Comparison of ENCODE assay signal across 9 mouse cellular contexts in the genomic region with DNA sequence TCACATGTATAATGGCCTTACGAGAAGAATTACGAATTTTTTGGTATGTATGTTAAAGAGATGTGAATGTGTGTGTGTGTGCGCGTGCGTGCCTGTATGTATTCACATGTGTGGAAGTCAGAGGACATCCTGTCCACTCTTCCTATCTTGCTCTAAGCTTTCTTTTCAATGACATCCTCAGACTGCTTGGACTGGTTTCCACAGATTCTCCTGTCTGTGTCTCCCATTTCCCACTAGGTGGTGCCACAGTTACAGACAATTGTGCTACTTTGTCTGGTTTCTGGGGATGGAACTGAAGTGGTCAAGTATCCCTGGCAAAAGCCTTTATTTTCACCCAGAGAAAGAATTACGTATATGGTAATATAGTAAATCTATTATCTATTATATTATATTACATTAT. TPM values are rescaled to one million over a fixed set of nuclear protein-coding genes. Genes with fewer than 3 reads are reported as not detected.
DNase-seq lines count a peak whose midpoint lies in the region; ATAC-seq and TF ChIP-seq lines count a peak whose summit lies in the region.
"Had no signal": no experiment of that assay in that cellular context is flagged by ENCODE, and none has a peak within 500 bp of the region (broad histone marks: within the 10 kb centered on the region; RNA-seq: fewer than 3 reads in every experiment).

No protein-coding gene starts in this region.

- TF ChIP-seq CTCF in lung, embryonic 14.5 days (IDR thresholded peaks at IDR 0.05; ENCODE audit: low read depth), result peak; percentile 84

- 0 out of 2 replicates have a peak, but pooled peaks cover 2% of the 10 kb centered on the region for H3K9me3 ChIP-seq in hindbrain, embryonic 10.5 days
- peaks cover 3% of the 10 kb centered on the region; the same call in 1 of the 2 replicates for H3K9me3 ChIP-seq in hindbrain, embryonic 16.5 days (ENCODE audit: control insufficient read depth, low read length)
- no peaks in the 10 kb centered on the region for H3K9me3 ChIP-seq in embryonic facial prominence, embryonic 11.5 days (replicated peaks; ENCODE audit: control insufficient read depth, low read length)
- H3K9me3 ChIP-seq in lung, embryonic 14.5 days (ENCODE audit: low read depth, low read length), result no peaks in the 10 kb centered on the region

- peak; percentile 43 for DNase-seq in hindbrain, embryonic 10.5 days (ENCODE audit: low spot score)
- peak; percentile 15 for DNase-seq in thymus, postnatal 0 days (ENCODE audit: low spot score)
- DNase-seq in thymus, postnatal 36 days, result no peak
- peak; percentile 80 for DNase-seq in embryonic facial prominence, embryonic 11.5 days (ENCODE audit: low spot score)
- DNase-seq in lung, embryonic 14.5 days, result peak; percentile 91
- DNase-seq in spleen, postnatal 36 days (ENCODE audit: low spot score in 2 of 2), result no peak
- no peak for DNase-seq in urinary bladder, postnatal 25 days (ENCODE audit: low spot score)

- peaks cover 18% of the 10 kb centered on the region; the same call in 1 of the 2 replicates for H3K27me3 ChIP-seq in hindbrain, embryonic 10.5 days (ENCODE audit: insufficient read depth, poor library complexity, severe bottlenecking)
- no peaks in the 10 kb centered on the region for H3K27me3 ChIP-seq in hindbrain, embryonic 16.5 days (replicated peaks; ENCODE audit: control insufficient read depth, insufficient read depth, low read length)
- H3K27me3 ChIP-seq in embryonic facial prominence, embryonic 11.5 days (ENCODE audit: control insufficient read depth, insufficient read depth, low read length), result no peaks in the 10 kb centered on the region
- no peaks in the 10 kb centered on the region; the same call in 1 of the 2 replicates for H3K27me3 ChIP-seq in lung, embryonic 14.5 days (ENCODE audit: insufficient read depth, low read length)
- H3K27me3 ChIP-seq: neural tube, embryonic 13.5 days had no signal

- no peak overlapping the region for H3K4me2 ChIP-seq in hindbrain, embryonic 16.5 days (ENCODE audit: low read length)
- no peak overlapping the region for H3K4me2 ChIP-seq in embryonic facial prominence, embryonic 11.5 days (ENCODE audit: low read depth, low read length)
- no peak overlapping the region for H3K4me2 ChIP-seq in lung, embryonic 14.5 days

- H3K4me3 ChIP-seq in hindbrain, embryonic 10.5 days, result no peak overlapping the region
- no peak overlapping the region for H3K4me3 ChIP-seq in hindbrain, embryonic 16.5 days (ENCODE audit: low read length)
- H3K4me3 ChIP-seq in embryonic facial prominence, embryonic 11.5 days (ENCODE audit: low read depth, low read length), result no peak overlapping the region
- H3K4me3 ChIP-seq in lung, embryonic 14.5 days (ENCODE audit: low read depth, low read length), result no peak overlapping the region

- no peak overlapping the region for H3K9ac ChIP-seq in hindbrain, embryonic 16.5 days (ENCODE audit: low read depth, low read length)
- no peak overlapping the region for H3K9ac ChIP-seq in embryonic facial prominence, embryonic 11.5 days (replicated peaks; ENCODE audit: low read length)
- H3K9ac ChIP-seq in lung, embryonic 14.5 days, result no peak overlapping the region
- H3K9ac ChIP-seq: neural tube, embryonic 13.5 days had no signal

- H3K27ac ChIP-seq in hindbrain, embryonic 10.5 days, result no peak overlapping the region
- H3K27ac ChIP-seq in hindbrain, embryonic 16.5 days (ENCODE audit: low read depth, low read length), result no peak overlapping the region
- no peak overlapping the region for H3K27ac ChIP-seq in embryonic facial prominence, embryonic 11.5 days (replicated peaks; ENCODE audit: low read depth, low read length)
- no peak overlapping the region for H3K27ac ChIP-seq in lung, embryonic 14.5 days (ENCODE audit: low read depth)
- H3K27ac ChIP-seq: neural tube, embryonic 13.5 days had no signal

- no peaks in the 10 kb centered on the region for H3K36me3 ChIP-seq in hindbrain, embryonic 10.5 days
- peaks cover 9% of the 10 kb centered on the region; the same call in 1 of the 2 replicates for H3K36me3 ChIP-seq in hindbrain, embryonic 16.5 days (ENCODE audit: control insufficient read depth, insufficient read depth, low read length)
- H3K36me3 ChIP-seq in embryonic facial prominence, embryonic 11.5 days (replicated peaks; ENCODE audit: control insufficient read depth, insufficient read depth, low read depth, low read length), result no peaks in the 10 kb centered on the region
- H3K36me3 ChIP-seq in lung, embryonic 14.5 days (ENCODE audit: insufficient read depth), result no peaks in the 10 kb centered on the region

- ATAC-seq in hindbrain, embryonic 16.5 days, result no peak
- no peak for ATAC-seq in embryonic facial prominence, embryonic 11.5 days (replicated peaks; ENCODE audit: insufficient number of reproducible peaks, low FRiP score, low TSS enrichment, low read depth)
- ATAC-seq in lung, embryonic 14.5 days (ENCODE audit: insufficient read depth), result no peak

- whole genome bisulfite sequencing in hindbrain, embryonic 10.5 days, result 58% methylated on average over 6 of the region's 6 CpGs
- WGBS in hindbrain, embryonic 16.5 days, result 66% methylated on average over 6 of the region's 6 CpGs
- 54% methylated on average over 6 of the region's 6 CpGs for WGBS in embryonic facial prominence, embryonic 11.5 days
- WGBS in lung, embryonic 14.5 days, result 59% methylated on average over 6 of the region's 6 CpGs

- peaks cover 22% of the 10 kb centered on the region for H3K4me1 ChIP-seq in hindbrain, embryonic 10.5 days (replicated peaks)
- H3K4me1 ChIP-seq in hindbrain, embryonic 16.5 days (ENCODE audit: control insufficient read depth, insufficient read depth, low read depth, low read length), result peaks cover 3% of the 10 kb centered on the region
- H3K4me1 ChIP-seq in embryonic facial prominence, embryonic 11.5 days (ENCODE audit: control insufficient read depth, insufficient read depth, low read length), result no peaks in the 10 kb centered on the region; the same call in 1 of the 2 replicates
- no peaks in the 10 kb centered on the region for H3K4me1 ChIP-seq in lung, embryonic 14.5 days (ENCODE audit: insufficient read depth)

RNA-seq across cellular contexts. Expression of a gene that starts 4.0 kb away (rescaled TPM):
- 6.6 and 10.3 TPM in 2 replicates for polyA plus RNA-seq in hindbrain, embryonic 10.5 days (2016; fragmentation: Nextera tagmentation; extraction: Ambion mirVana)
- 6.8 and 7.2 TPM in 2 replicates for polyA plus RNA-seq in hindbrain, embryonic 16.5 days (2015; fragmentation: Nextera tagmentation; extraction: Ambion mirVana)
- 0.53 and 0.65 TPM in 2 replicates for polyA plus RNA-seq in thymus, postnatal 0 days (2015; fragmentation: Nextera tagmentation; extraction: Ambion mirVana)
- polyA plus RNA-seq in embryonic facial prominence, embryonic 11.5 days (2014; fragmentation: Nextera tagmentation; extraction: Ambion mirVana), result 14.0 and 14.8 TPM in 2 replicates
- polyA plus RNA-seq in lung, embryonic 14.5 days (2014; fragmentation: Nextera tagmentation; extraction: Ambion mirVana), result 9.3 and 9.7 TPM in 2 replicates

Comparison
In these comparisons a context has a peak if more than half of its experiments do, and no peak if none do; other contexts are left out.
1. DNase-seq: peak in hindbrain, embryonic 10.5 days (single experiment), thymus, postnatal 0 days (single experiment), embryonic facial prominence, embryonic 11.5 days (single experiment) and lung, embryonic 14.5 days (single experiment); none in thymus, postnatal 36 days (0 of 2), spleen, postnatal 36 days (0 of 2) and urinary bladder, postnatal 25 days (single experiment).